Mouse (Mus musculus): ENCODE measurements around the gene Rnf152. TPM values are rescaled to one million over a fixed set of nuclear protein-coding genes. Genes with fewer than 3 reads are reported as not detected.
A peak's percentile ranks its signal among the peaks of the same experiment; 100 is the strongest.

The Rnf152 gene
- polyA plus RNA-seq, 1 experiment from 2014 or later = 27.8 TPM

GRCm38 (mm10) chr1:105291859-105292258 is 64.7 kb downstream of the Rnf152 start:
- no peak overlapping the region for H3K4me3 ChIP-seq
- H3K4me2 ChIP-seq = no peak overlapping the region
- H3K9me3 ChIP-seq = 0 out of 2 replicates have a peak, but pooled peaks cover 4% of the 10 kb centered on the region
- no peaks in the 10 kb centered on the region for H3K36me3 ChIP-seq (replicated peaks)
- H3K4me1 ChIP-seq = no peaks in the 10 kb centered on the region
- H3K27me3 ChIP-seq (replicated peaks) = no peaks in the 10 kb centered on the region
- no peak overlapping the region for H3K9ac ChIP-seq
- no peak for ATAC-seq (replicated peaks)
- WGBS = 100% methylated on average over 2 of the region's 2 CpGs
- no peak overlapping the region for H3K27ac ChIP-seq

DNA sequence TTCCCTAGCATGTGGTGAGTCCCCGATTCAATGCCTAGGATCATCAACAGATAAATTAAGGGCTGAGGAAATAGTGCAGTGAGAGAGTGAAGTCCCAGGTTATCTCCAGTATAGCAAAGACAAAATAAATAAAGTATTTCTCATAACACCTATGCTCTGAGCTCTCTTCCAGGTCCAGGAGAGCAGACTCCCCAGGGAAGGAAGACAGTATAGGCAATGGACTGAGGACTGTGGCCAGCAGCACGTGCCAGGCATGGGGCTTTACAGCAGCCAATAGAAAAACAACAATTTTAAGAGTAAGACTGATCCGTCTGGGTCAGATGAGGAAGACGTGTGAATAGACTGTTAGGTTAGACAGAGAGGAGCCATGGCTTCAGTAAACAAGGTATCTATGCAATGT is 69.0 kb downstream of the Rnf152 start:
- no peak overlapping the region for H3K4me2 ChIP-seq
- H3K4me3 ChIP-seq = no peak overlapping the region
- 0 out of 2 replicates have a peak, but pooled peaks cover 3% of the 10 kb centered on the region for H3K36me3 ChIP-seq (replicated peaks)
- H3K4me1 ChIP-seq = no peaks in the 10 kb centered on the region
- H3K9me3 ChIP-seq = no peaks in the 10 kb centered on the region
- ATAC-seq (replicated peaks) = no peak
- H3K27ac ChIP-seq = no peak overlapping the region
- WGBS = 81% methylated on average over 4 of the region's 4 CpGs
- no peak overlapping the region for H3K9ac ChIP-seq
- no peaks in the 10 kb centered on the region for H3K27me3 ChIP-seq (replicated peaks)

- WGBS = 89% methylated on average over 5 of the region's 5 CpGs
- 0 out of 2 replicates have a peak, but pooled peaks cover 3% of the 10 kb centered on the region for H3K36me3 ChIP-seq (replicated peaks)
- no peak overlapping the region for H3K4me2 ChIP-seq
- H3K9ac ChIP-seq = no peak overlapping the region
- no peak overlapping the region for H3K27ac ChIP-seq
- H3K4me3 ChIP-seq = no peak overlapping the region
- H3K4me1 ChIP-seq = no peaks in the 10 kb centered on the region
- no peaks in the 10 kb centered on the region for H3K9me3 ChIP-seq
- no peak for ATAC-seq (replicated peaks)
- H3K27me3 ChIP-seq (replicated peaks) = no peaks in the 10 kb centered on the region
Observed at GRCm38 (mm10) chr1:105286906-105287305, 69.6 kb downstream of the Rnf152 start.

DNA sequence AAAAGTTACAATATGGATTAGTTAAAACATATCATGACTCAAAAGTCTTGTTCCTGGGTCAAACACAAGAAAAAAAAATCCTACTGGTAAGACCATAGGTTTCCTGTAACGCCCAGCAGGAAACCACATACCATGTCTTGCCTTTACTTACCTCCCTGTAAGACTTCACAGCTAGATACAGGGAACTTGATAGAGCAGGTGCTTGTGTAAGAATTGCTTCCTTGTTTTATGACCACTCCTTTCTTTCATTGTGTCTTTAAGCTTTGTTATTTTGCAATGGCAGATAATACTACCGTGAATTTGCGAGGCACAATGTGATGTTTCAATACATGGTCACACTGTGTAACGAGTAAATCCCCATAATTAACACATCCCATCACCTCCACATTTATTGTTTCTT is 71.5 kb downstream of the Rnf152 start:
- no peak overlapping the region for H3K27ac ChIP-seq

DNA sequence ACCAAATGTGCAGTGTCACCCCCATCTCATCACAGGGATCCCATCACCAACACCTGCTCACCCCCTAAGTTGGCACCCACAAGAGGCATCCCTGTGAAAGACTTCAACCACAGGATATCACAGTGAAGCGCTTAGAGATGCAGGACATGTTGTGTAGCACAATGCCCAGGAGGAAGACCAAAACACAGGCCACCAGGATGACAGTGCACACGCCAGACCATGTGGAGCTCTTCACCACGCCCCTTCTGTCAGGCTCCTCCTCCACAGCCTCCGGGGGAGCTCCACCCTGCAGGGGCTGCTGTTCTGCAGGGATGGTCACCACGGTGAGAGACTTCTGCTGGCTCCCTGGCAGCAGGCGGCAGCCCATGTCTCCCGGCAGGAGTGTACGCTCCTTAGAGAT is 72.4 kb downstream of the Rnf152 start:
- Histone ChIP-seq H3K4me3 (no peak overlapping the region), H3K4me2 (no peak overlapping the region), H3K27ac (no peak overlapping the region), H3K36me3 (replicated peaks) (0 out of 2 replicates have a peak, but pooled peaks cover 3% of the 10 kb centered on the region), H3K27me3 (replicated peaks) (no peaks in the 10 kb centered on the region), H3K4me1 (no peaks in the 10 kb centered on the region), H3K9ac (no peak overlapping the region), H3K9me3 (no peaks in the 10 kb centered on the region)
- 0 out of 2 replicates have a peak, but pooled peaks have one; percentile 22 for ATAC-seq (replicated peaks)
- WGBS = 74% methylated on average over 8 of the region's 8 CpGs

More for the DNA sequence above, 71.5 kb downstream of the Rnf152 start:
- Histone ChIP-seq H3K9ac (no peak overlapping the region), H3K27me3 (replicated peaks) (no peaks in the 10 kb centered on the region), H3K4me3 (no peak overlapping the region), H3K36me3 (replicated peaks) (0 out of 2 replicates have a peak, but pooled peaks cover 3% of the 10 kb centered on the region), H3K4me1 (no peaks in the 10 kb centered on the region), H3K9me3 (no peaks in the 10 kb centered on the region), H3K4me2 (no peak overlapping the region)
- 88% methylated on average over 4 of the region's 4 CpGs for WGBS
- ATAC-seq (replicated peaks) = no peak

GRCm38 (mm10) chr1:105281277-105281676 is 75.2 kb downstream of the Rnf152 start:
- Histone ChIP-seq H3K27ac (no peak overlapping the region), H3K27me3 (replicated peaks) (no peaks in the 10 kb centered on the region), H3K4me2 (no peak overlapping the region), H3K4me1 (no peaks in the 10 kb centered on the region), H3K9me3 (no peaks in the 10 kb centered on the region), H3K36me3 (replicated peaks) (0 out of 2 replicates have a peak, but pooled peaks cover 3% of the 10 kb centered on the region), H3K4me3 (no peak overlapping the region), H3K9ac (no peak overlapping the region)
- 52% methylated on average over 3 of the region's 3 CpGs for WGBS
- ATAC-seq (replicated peaks) = no peak

- no peak overlapping the region for H3K4me2 ChIP-seq
- H3K27me3 ChIP-seq (replicated peaks) = no peaks in the 10 kb centered on the region
- no peaks in the 10 kb centered on the region for H3K4me1 ChIP-seq
- H3K4me3 ChIP-seq = no peak overlapping the region
- no peak overlapping the region for H3K9ac ChIP-seq
- no peak overlapping the region for H3K27ac ChIP-seq
- H3K36me3 ChIP-seq (replicated peaks) = 0 out of 2 replicates have a peak, but pooled peaks cover 3% of the 10 kb centered on the region
- 73% methylated on average over 2 of the region's 2 CpGs for WGBS
- ATAC-seq (replicated peaks) = no peak
- no peaks in the 10 kb centered on the region for H3K9me3 ChIP-seq
Observed at GRCm38 (mm10) chr1:105280160-105280559, 76.3 kb downstream of the Rnf152 start.

DNA sequence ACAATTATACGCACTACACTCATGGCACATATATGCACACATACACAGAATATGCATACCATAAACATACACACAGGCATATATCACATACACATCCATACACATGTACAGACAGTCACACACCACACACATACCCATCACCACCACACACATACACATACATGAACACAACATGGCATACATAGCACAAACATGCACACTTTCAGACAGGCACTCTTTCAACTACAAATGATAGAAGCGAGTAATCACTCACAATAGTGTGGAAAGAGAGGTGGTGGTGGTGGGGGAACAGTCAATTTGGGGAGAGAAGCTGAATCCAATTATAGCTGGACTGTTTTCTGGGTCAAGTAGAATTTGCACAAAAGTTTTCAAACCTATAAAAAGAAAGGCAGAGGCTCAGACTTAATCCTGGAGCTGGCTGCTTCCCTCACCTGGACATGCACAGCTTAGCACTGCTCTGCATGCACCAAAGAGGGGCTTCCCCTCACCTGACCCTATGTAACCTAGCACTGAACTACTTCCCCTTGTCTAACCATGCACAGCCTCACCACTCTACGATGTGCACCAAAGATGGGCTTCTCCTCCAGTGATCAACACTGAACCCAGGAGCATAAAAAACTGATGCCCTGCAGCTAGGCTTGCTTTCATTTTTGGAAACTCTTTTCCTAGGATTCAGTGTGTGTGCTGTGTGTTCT is 81.9 kb downstream of the Rnf152 start:
- ATAC-seq (replicated peaks) = peak; percentile 48; the same call in 1 of the 2 replicates
- 87% methylated on average over 3 of the region's 3 CpGs for WGBS
- Histone ChIP-seq H3K27ac (no peak overlapping the region), H3K4me3 (no peak overlapping the region), H3K4me2 (no peak overlapping the region), H3K36me3 (replicated peaks) (no peaks in the 10 kb centered on the region), H3K9me3 (no peaks in the 10 kb centered on the region), H3K4me1 (no peaks in the 10 kb centered on the region), H3K9ac (no peak overlapping the region), H3K27me3 (replicated peaks) (no peaks in the 10 kb centered on the region)

GRCm38 (mm10) chr1:105271104-105271503 is 85.4 kb downstream of the Rnf152 start:
- H3K27me3 ChIP-seq (replicated peaks) = no peaks in the 10 kb centered on the region
- ATAC-seq (replicated peaks) = no peak
- H3K9me3 ChIP-seq = no peaks in the 10 kb centered on the region
- no peaks in the 10 kb centered on the region for H3K36me3 ChIP-seq (replicated peaks)
- no peaks in the 10 kb centered on the region for H3K4me1 ChIP-seq
- H3K27ac ChIP-seq = no peak overlapping the region
- H3K4me3 ChIP-seq = no peak overlapping the region
- WGBS = 92% methylated on average over 10 of the region's 10 CpGs
- no peak overlapping the region for H3K9ac ChIP-seq
- H3K4me2 ChIP-seq = no peak overlapping the region

DNA sequence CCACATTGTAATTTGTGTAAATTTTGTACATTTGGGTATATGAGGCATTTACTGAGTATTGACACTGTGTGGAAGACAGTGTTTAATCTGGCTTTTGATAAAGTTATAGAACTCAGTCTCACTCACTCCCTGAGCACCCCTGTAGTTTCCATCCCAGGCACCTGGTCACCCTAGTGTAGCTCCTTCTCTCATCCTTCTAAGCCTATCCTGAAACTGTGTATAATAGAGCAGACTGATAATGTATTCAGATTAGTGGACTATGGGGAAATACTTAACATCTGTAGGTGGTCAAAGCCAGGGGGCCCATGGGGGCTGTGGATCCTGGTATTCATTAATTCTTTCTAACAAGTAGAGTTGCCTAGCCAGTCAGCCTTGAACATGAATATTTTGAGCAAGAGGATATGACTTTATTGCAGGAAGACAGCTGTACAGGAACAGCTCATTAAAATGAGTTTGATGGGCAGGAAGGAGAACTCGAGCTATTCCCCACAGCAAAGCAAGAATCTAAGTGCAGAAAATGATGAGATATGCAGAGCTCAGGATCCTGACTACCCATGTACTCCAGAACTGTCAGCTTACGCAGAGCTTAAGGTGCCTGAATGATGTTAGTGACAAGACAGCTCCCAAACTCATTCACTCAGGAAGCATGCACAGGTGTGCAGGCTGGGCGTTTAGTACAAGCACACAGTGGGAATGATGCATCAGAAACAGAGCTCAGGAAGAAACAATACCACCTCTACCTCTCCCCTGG is 93.1 kb downstream of the Rnf152 start:
- peak; percentile 74 for ATAC-seq (replicated peaks)
- H3K4me3 ChIP-seq = no peak overlapping the region
- H3K4me1 ChIP-seq = no peaks in the 10 kb centered on the region
- H3K4me2 ChIP-seq = no peak overlapping the region
- H3K36me3 ChIP-seq (replicated peaks) = no peaks in the 10 kb centered on the region
- no peak overlapping the region for H3K9ac ChIP-seq
- H3K27me3 ChIP-seq (replicated peaks) = no peaks in the 10 kb centered on the region
- H3K9me3 ChIP-seq = no peaks in the 10 kb centered on the region
- H3K27ac ChIP-seq = no peak overlapping the region
- WGBS = 70% methylated on average over 3 of the region's 3 CpGs

GRCm38 (mm10) chr1:105260200-105260599 is 96.3 kb downstream of the Rnf152 start:
- H3K36me3 ChIP-seq (replicated peaks) = no peaks in the 10 kb centered on the region
- 90% methylated on average over 5 of the region's 5 CpGs for WGBS
- H3K4me3 ChIP-seq = no peak overlapping the region
- H3K9ac ChIP-seq = no peak overlapping the region
- no peak overlapping the region for H3K27ac ChIP-seq
- H3K4me1 ChIP-seq = no peaks in the 10 kb centered on the region
- H3K4me2 ChIP-seq = no peak overlapping the region
- H3K27me3 ChIP-seq (replicated peaks) = no peaks in the 10 kb centered on the region
- no peak for ATAC-seq (replicated peaks)
- H3K9me3 ChIP-seq = no peaks in the 10 kb centered on the region

GRCm38 (mm10) chr1:105257199-105257598 is 99.3 kb downstream of the Rnf152 start:
- Histone ChIP-seq H3K9me3 (no peaks in the 10 kb centered on the region), H3K36me3 (replicated peaks) (no peaks in the 10 kb centered on the region), H3K4me2 (no peak overlapping the region), H3K27ac (no peak overlapping the region), H3K9ac (no peak overlapping the region), H3K4me1 (no peaks in the 10 kb centered on the region), H3K27me3 (replicated peaks) (no peaks in the 10 kb centered on the region), H3K4me3 (no peak overlapping the region)
- 74% methylated on average over 3 of the region's 3 CpGs for WGBS
- no peak for ATAC-seq (replicated peaks)
